Mouse (Mus musculus): Measurements from ENCODE around the gene Eif1b.

- TF ChIP-seq CTCF (IDR thresholded peaks at IDR 0.05; ENCODE audit: low read depth): no peak
- no peak for TF ChIP-seq EP300 (optimal IDR thresholded peaks at IDR 0.05)
Measured at GRCm38 (mm10) chr9:120504423-120504822, 12.4 kb downstream of the Eif1b start.

Data from stomach, postnatal 0 days (tissue).